Mouse (Mus musculus) kidney, postnatal 0 days (tissue): ENCODE measurements around the gene Eif4ebp2. TPM values are rescaled to one million over a fixed set of nuclear protein-coding genes. Genes with fewer than 3 reads are reported as not detected.

Experiments used
- ATAC-seq: fragments of 200-750 bp; cut with Nextera tagmentation; replicated peaks from 2 replicates; pipeline ENCODE4 v1.8.0; 2017; ENCODE audit warnings: low read depth, moderate number of reproducible peaks, moderate TSS enrichment, moderate library complexity; ENCODE audit not compliant: low FRiP score
- DNase-seq: peaks from one replicate; pipeline ENCODE4 v3.0.0-alpha.2; 2016; ENCODE audit warnings: low spot score
- H3K27ac ChIP-seq: fragments of 300-500 bp; sonication (generic); 2 replicates; pipeline ENCODE4 v1.5.1; 2014; ENCODE audit warnings: mild to moderate bottlenecking
- H3K27me3 ChIP-seq: fragments of 300-500 bp; sonication (generic); 2 replicates; pipeline ENCODE4 v1.6.1; 2014; ENCODE audit warnings: low read length, mixed read lengths; ENCODE audit not compliant: insufficient read depth
- H3K36me3 ChIP-seq: fragments of 300-500 bp; sonication (generic); 2 replicates; pipeline ENCODE4 v1.6.1; 2014; ENCODE audit warnings: low read length, mixed read lengths; ENCODE audit not compliant: insufficient read depth
- H3K4me1 ChIP-seq: fragments of 300-500 bp; sonication (generic); replicated peaks from 2 replicates; pipeline ENCODE4 v1.6.1; 2014; ENCODE audit warnings: antibody characterized with exemption, low read length, mixed read lengths; ENCODE audit not compliant: insufficient read depth
- H3K4me2 ChIP-seq: fragments of 300-500 bp; sonication (generic); 2 replicates; pipeline ENCODE4 v1.6.1; 2014; ENCODE audit warnings: mild to moderate bottlenecking, low read length, moderate library complexity, mixed read lengths
- H3K4me3 ChIP-seq: fragments of 300-500 bp; sonication (generic); replicated peaks from 2 replicates; pipeline ENCODE4 v1.5.1; 2014; ENCODE audit warnings: low read depth, low read length
- H3K9ac ChIP-seq: fragments of 300-500 bp; sonication (generic); 2 replicates; pipeline ENCODE4 v1.6.1; 2014; ENCODE audit warnings: low read depth, low read length
- H3K9me3 ChIP-seq: fragments of 300-500 bp; sonication (generic); replicated peaks from 2 replicates; pipeline ENCODE4 v1.6.1; 2016; ENCODE audit warnings: low read length, inconsistent platforms, mixed read lengths
- CTCF ChIP-seq: IDR thresholded peaks from 2 replicates; pipeline ENCODE4 v1.5.1; 2016; ENCODE audit warnings: antibody characterized with exemption, low read depth, mild to moderate bottlenecking, moderate library complexity
- WGBS: fragments of 180-500 bp; shearing (Covaris S2); extraction: QIAGEN DNeasy Blood & Tissue Kit; methylation state at CpG from one replicate; pipeline ENCODE4 v1.1.7; 2014; 5-methylcytosine and 5-hydroxymethylcytosine counted together
- polyA plus RNA-seq: library from polyadenylated mRNA; unstranded; fragments of >200 nt; fragmentation: Nextera tagmentation; extraction: Ambion mirVana; gene quantifications from 2 replicates; pipeline ENCODE4 v1.2.1, GENCODE M21; 2015

Gene Eif4ebp2
- polyA plus RNA-seq, 1 experiment from 2014 or later, result 75.0 TPM

DNA sequence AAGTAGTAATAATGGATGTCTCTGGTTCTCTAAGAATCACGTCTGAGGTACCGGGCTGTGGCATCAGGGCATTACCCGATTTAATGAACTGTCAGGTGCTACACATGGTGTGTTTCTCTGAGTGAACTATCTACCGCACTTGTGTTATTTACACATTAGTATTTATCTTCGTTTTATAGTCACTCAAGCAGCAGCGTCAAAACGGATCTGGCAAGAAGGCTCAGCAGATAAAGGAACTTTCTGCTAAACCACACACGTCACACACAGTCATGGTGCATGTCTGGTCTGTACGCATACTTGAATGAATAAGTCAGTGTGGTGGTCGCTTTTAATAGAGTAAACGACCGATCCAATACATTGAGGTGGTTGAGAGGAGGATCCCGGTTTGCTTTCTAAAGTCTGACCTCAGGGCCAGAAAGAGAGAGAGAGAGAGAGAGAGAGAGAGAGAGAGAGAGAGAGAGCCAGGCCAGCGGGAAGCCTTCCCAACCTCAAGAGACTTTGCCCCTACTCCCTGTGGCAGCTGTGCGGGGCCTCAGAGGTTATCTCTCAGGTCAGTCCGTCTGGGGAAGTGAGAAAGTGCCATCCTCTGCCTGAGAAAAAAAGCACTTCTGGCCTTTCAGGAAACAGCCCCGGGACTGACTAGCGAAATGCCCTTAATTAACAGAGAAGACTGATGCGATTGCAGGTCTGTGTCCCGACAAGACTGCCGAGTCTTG lies 39.4 kb downstream of the Eif4ebp2 start:
- Histone ChIP-seq H3K27me3 (peaks cover 7% of the 10 kb centered on the region; the same call in 1 of the 2 replicates), H3K27ac (no peak overlapping the region), H3K9me3 (no peaks in the 10 kb centered on the region), H3K4me2 (no peak overlapping the region), H3K4me1 (no peaks in the 10 kb centered on the region), H3K4me3 (no peak overlapping the region), H3K9ac (no peak overlapping the region), H3K36me3 (no peaks in the 10 kb centered on the region)
- DNase-seq (no peak), ATAC-seq (no peak)
- TF ChIP-seq CTCF, result no peak
- WGBS, result 37% methylated on average over 21 of the region's 21 CpGs

DNA sequence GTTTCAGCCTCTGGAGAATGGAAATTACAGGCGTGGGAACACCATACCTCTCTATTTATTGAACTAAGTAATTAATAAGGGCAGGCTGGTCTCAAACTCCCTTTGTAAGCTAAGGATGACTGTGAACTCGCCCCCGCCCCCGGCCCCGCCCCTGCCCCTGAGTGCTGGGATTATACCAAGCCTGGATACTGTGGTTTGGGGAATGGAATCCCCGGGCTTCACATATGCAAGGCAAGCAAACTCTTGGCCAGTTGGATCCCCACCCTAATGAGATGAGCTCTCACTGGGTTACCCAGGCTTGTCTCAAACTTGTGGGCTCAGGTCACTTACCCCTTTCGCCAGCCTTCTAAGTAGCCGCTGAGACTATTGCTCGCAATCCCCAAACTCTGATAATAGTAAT lies 42.3 kb downstream of the Eif4ebp2 start:
- no peak overlapping the region for H3K9ac ChIP-seq
- H3K36me3 ChIP-seq, result no peaks in the 10 kb centered on the region
- H3K9me3 ChIP-seq, result no peaks in the 10 kb centered on the region
- no peak overlapping the region for H3K27ac ChIP-seq
- TF ChIP-seq CTCF, result no peak
- H3K4me3 ChIP-seq, result no peak overlapping the region
- 42% methylated on average over 9 of the region's 9 CpGs for WGBS
- ATAC-seq, result no peak
- no peak for DNase-seq
- H3K27me3 ChIP-seq, result no peaks in the 10 kb centered on the region
- H3K4me2 ChIP-seq, result no peak overlapping the region
- no peaks in the 10 kb centered on the region for H3K4me1 ChIP-seq

DNA sequence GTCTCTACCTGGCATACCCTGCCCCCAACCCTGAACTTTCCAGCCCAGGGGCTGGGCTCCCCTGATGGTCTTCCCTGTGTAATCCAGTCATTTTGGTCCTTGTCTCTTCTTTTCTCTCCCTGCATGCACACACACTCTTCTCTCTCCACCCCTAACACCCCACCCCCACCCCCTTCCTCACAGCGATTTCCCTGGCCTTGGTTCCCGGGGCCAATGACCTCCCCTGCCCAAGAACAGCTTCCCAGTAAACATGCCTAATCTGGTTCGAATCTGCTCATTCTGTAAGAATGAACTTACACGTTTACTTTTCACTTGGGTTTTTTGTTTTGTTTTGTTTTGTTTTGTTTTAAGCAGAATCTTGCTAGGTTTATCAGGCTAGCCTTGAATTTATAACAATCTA lies 42.7 kb downstream of the Eif4ebp2 start:
- Histone ChIP-seq H3K27me3 (no peaks in the 10 kb centered on the region), H3K4me3 (no peak overlapping the region)
- WGBS, result 7% methylated on average over 4 of the region's 4 CpGs

DNA sequence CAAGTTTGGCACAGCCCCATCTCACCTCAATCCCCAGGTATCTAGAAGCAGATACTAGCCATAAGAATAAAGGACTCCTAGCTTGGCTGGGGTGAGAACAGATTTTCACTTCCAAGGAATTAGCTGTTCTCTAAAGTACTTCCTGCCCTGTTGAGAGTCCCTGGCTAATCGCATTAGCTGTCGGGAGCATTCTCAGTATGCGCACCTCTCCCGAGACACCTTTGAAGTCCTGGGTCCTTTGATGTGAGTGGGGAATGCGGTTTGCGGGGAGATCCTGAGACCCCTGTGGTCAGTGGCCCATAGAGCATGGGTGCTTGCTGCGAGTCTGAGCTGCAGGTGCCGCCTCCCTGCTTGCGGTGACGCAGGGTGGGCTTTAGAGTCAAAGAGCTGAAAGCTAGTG lies 46.5 kb downstream of the Eif4ebp2 start:
- H3K4me2 ChIP-seq, result no peak overlapping the region
- TF ChIP-seq CTCF, result no peak
- WGBS, result 15% methylated on average over 10 of the region's 10 CpGs

More for the DNA sequence above, 42.7 kb downstream of the Eif4ebp2 start:
- Histone ChIP-seq H3K9me3 (no peaks in the 10 kb centered on the region), H3K27ac (no peak overlapping the region), H3K36me3 (no peaks in the 10 kb centered on the region), H3K9ac (no peak overlapping the region), H3K4me1 (no peaks in the 10 kb centered on the region), H3K4me2 (no peak overlapping the region)
- ATAC-seq (no peak), DNase-seq (no peak)
- no peak for TF ChIP-seq CTCF

DNA sequence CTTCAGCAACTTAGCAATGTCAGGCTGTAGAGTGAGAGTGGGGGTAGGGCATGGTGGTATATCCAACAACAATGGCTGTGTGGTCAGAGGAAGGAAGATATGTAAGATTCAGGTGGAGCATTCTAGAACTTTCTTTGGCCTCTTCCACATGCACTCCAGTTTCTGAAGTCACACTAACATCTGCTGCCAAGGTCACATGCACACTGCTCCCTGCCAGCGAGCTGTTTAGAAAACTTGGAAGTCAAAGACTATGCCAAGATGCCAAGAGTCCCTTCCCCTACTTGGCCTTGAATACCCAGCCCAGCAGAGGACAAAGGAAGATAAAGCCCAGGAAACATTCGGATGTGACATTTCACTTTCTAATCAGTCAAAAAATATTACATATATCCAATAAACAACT lies 49.5 kb downstream of the Eif4ebp2 start:
- TF ChIP-seq CTCF, result no peak
- WGBS, result 91% methylated on average over 2 of the region's 2 CpGs
- no peaks in the 10 kb centered on the region for H3K36me3 ChIP-seq
- no peak overlapping the region for H3K27ac ChIP-seq
- no peaks in the 10 kb centered on the region for H3K9me3 ChIP-seq
- H3K4me2 ChIP-seq, result no peak overlapping the region
- ATAC-seq, result no peak
- no peak overlapping the region for H3K9ac ChIP-seq
- DNase-seq, result no peak
- no peak overlapping the region for H3K4me3 ChIP-seq
- no peaks in the 10 kb centered on the region for H3K27me3 ChIP-seq
- H3K4me1 ChIP-seq, result no peaks in the 10 kb centered on the region

More for the DNA sequence above, 46.5 kb downstream of the Eif4ebp2 start:
- Histone ChIP-seq H3K9me3 (no peaks in the 10 kb centered on the region), H3K9ac (no peak overlapping the region), H3K27me3 (no peaks in the 10 kb centered on the region), H3K4me3 (no peak overlapping the region), H3K27ac (no peak overlapping the region), H3K4me1 (no peaks in the 10 kb centered on the region), H3K36me3 (no peaks in the 10 kb centered on the region)
- ATAC-seq (no peak), DNase-seq (no peak)

DNA sequence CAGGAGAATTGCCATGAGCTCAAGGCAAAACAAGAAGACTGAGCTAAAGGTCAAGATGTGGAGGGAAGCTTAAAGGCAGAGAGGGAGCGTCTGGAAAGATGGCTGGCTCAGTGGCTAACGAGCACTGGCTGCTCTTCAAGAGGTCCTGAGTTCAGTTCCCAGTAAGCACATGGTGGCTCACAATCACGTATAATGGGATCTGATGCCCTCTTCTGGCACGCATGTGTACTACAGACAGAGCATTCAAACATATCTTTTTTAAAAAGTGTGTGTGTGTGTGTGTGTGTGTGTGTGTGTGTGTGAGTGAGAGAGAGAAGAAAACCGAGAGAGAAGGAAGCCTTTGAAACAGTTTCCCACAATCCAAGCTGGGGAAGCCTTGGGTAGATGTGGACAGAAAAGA lies 50.0 kb downstream of the Eif4ebp2 start:
- DNase-seq, result no peak
- H3K9me3 ChIP-seq, result no peaks in the 10 kb centered on the region
- peak; percentile 55 for TF ChIP-seq CTCF
- H3K27me3 ChIP-seq, result no peaks in the 10 kb centered on the region
- 74% methylated on average over 5 of the region's 5 CpGs for WGBS
- H3K9ac ChIP-seq, result no peak overlapping the region
- no peak for ATAC-seq
- H3K4me1 ChIP-seq, result no peaks in the 10 kb centered on the region
- no peak overlapping the region for H3K4me2 ChIP-seq
- H3K36me3 ChIP-seq, result no peaks in the 10 kb centered on the region
- H3K27ac ChIP-seq, result no peak overlapping the region
- no peak overlapping the region for H3K4me3 ChIP-seq

DNA sequence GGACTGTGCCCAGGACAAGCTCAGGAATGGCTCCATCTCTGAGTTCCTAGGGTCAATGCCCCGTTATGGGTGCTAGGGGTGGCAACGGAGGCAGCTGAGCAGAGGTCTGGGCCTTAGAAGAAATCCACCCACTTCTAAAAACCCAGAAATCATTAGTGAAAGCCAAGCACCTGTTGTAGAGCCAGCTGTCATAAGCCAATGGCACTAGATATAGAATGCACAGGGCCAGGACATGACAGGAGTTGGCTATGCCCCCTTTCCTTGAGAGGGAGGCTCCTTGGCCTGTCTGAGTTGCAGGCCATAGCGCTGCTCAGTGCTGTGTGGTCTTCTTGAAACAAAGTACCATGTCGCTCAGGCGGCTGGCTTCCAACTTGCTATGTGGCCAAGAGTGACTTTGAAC lies 52.1 kb downstream of the Eif4ebp2 start:
- Histone ChIP-seq H3K4me1 (no peaks in the 10 kb centered on the region), H3K9ac (no peak overlapping the region), H3K4me2 (no peak overlapping the region), H3K4me3 (no peak overlapping the region), H3K27ac (no peak overlapping the region), H3K27me3 (no peaks in the 10 kb centered on the region), H3K9me3 (no peaks in the 10 kb centered on the region), H3K36me3 (no peaks in the 10 kb centered on the region)
- TF ChIP-seq CTCF, result no peak
- DNase-seq (no peak), ATAC-seq (no peak)
- 88% methylated on average over 5 of the region's 5 CpGs for WGBS
